Mouse (Mus musculus): ENCODE measurements around the gene Foxred2. TPM values are rescaled to one million over a fixed set of nuclear protein-coding genes. Genes with fewer than 3 reads are reported as not detected.

The Foxred2 gene
- polyA plus RNA-seq, 1 experiment from 2014 or later: 0.55 TPM

DNA sequence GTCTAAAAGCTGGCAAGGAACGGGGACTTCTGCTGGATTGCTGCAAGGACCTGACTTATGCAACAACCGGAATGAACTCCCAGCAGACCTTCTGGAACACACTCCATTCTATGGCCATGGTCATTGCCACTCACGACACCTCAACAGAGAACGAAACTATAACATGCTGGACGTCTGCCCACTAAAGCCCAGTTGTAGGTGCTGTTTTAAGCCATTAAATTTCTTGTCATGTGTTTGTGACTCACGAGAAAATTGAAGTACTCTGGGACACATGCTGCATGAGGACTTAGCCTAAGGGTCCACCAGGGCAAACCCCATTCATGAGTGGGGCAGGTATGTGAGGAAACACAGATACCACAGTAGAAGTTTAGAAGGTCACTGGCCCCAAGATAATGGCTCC is 4.2 kb upstream of the Foxred2 start:
- Histone ChIP-seq H3K36me3 (ENCODE audit: control insufficient read depth, insufficient read depth, low read length) (peaks cover 78% of the 10 kb centered on the region), H3K4me2 (ENCODE audit: low read length) (no peak overlapping the region)
- 86% methylated on average over 6 of the region's 6 CpGs for WGBS

DNA sequence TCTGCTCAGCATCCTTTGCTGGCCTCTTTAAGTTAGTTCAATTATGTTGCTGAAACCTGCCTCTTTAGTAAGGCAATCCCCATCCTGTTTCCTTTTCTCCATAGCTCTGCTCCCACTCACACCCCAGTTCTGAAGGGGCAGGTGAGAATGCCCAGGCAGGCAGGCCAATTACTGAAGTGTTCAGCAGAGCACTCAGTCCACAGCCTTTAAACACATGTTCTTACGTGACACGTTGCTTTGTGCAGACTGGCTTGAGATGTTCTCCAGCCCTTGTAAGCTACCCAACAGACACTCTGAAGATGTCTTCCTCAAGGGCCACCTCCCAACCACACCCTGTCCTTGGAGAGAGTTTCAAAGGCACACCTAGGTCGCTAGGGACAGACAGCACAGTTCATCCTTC is 1.5 kb upstream of the Foxred2 start:
- H3K36me3 ChIP-seq (ENCODE audit: control insufficient read depth, insufficient read depth, low read length): peaks cover 51% of the 10 kb centered on the region
- H3K4me1 ChIP-seq (ENCODE audit: control insufficient read depth in 2 of 2, insufficient read depth in 2 of 2, low read length in 2 of 2): peaks cover 12 to 13% of the 10 kb centered on the region in 2 experiments
- H3K27me3 ChIP-seq (ENCODE audit: control insufficient read depth, insufficient read depth, low read length): peaks cover 19% of the 10 kb centered on the region
- 51% methylated on average over 3 of the region's 3 CpGs for whole genome bisulfite sequencing
- no peak overlapping the region for H3K4me3 ChIP-seq (ENCODE audit: control insufficient read depth in 1 of 2, insufficient read depth in 1 of 2, low read depth in 1 of 2, low read length in 2 of 2)
- ATAC-seq (ENCODE audit: insufficient number of reproducible peaks, insufficient read depth, low FRiP score, low read depth): no peak
- H3K4me2 ChIP-seq (ENCODE audit: low read length): no peak overlapping the region
- no peak overlapping the region for H3K9ac ChIP-seq (ENCODE audit: low read length)
- H3K27ac ChIP-seq (replicated peaks in 1 of 2; ENCODE audit: control insufficient read depth in 1 of 2, insufficient read depth in 1 of 2, low read depth in 2 of 2, low read length in 2 of 2): no peak overlapping the region
- H3K9me3 ChIP-seq (ENCODE audit: control insufficient read depth, low read length): no peaks in the 10 kb centered on the region

More for the DNA sequence above, 4.2 kb upstream of the Foxred2 start:
- ATAC-seq (ENCODE audit: insufficient number of reproducible peaks, insufficient read depth, low FRiP score, low read depth): no peak
- Histone ChIP-seq H3K9ac (ENCODE audit: low read length) (no peak overlapping the region), H3K27ac (replicated peaks in 1 of 2; ENCODE audit: control insufficient read depth in 1 of 2, insufficient read depth in 1 of 2, low read depth in 2 of 2, low read length in 2 of 2) (no peak overlapping the region), H3K27me3 (ENCODE audit: control insufficient read depth, insufficient read depth, low read length) (peaks cover 10% of the 10 kb centered on the region), H3K9me3 (ENCODE audit: control insufficient read depth, low read length) (no peaks in the 10 kb centered on the region), H3K4me1 (ENCODE audit: control insufficient read depth in 2 of 2, insufficient read depth in 2 of 2, low read length in 2 of 2) (peaks cover 12 to 13% of the 10 kb centered on the region in 2 experiments), H3K4me3 (ENCODE audit: control insufficient read depth in 1 of 2, insufficient read depth in 1 of 2, low read depth in 1 of 2, low read length in 2 of 2) (no peak overlapping the region)

DNA sequence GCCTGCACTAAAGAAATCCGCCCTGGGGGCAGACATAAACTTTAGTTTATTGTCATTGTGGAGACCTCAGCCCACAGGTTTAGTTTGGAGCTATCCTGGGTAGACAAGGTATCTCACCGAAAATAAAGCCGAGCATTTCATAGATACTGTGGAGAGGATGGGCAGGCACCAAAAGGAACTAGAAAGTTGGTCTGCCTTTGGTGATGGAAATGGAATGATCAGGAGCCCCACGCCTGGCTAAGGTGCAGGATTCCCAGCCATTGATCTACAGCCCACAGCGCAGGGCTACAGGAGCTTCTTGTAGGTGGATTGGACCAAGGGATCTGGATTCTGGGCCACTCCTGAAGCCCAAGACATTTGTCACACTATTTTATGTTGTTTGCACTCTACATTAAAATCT is 1.1 kb upstream of the Foxred2 start:
- H3K27ac ChIP-seq (replicated peaks in 1 of 2; ENCODE audit: control insufficient read depth in 1 of 2, insufficient read depth in 1 of 2, low read depth in 2 of 2, low read length in 2 of 2): no peak overlapping the region
- no peak overlapping the region for H3K4me2 ChIP-seq (ENCODE audit: low read length)
- WGBS: 47% methylated on average over 5 of the region's 5 CpGs
- peaks cover 12 to 13% of the 10 kb centered on the region in 2 experiments for H3K4me1 ChIP-seq (ENCODE audit: control insufficient read depth in 2 of 2, insufficient read depth in 2 of 2, low read length in 2 of 2)
- peaks cover 47% of the 10 kb centered on the region for H3K36me3 ChIP-seq (ENCODE audit: control insufficient read depth, insufficient read depth, low read length)
- ATAC-seq (ENCODE audit: insufficient number of reproducible peaks, insufficient read depth, low FRiP score, low read depth): no peak
- H3K27me3 ChIP-seq (ENCODE audit: control insufficient read depth, insufficient read depth, low read length): peaks cover 19% of the 10 kb centered on the region
- no peak overlapping the region for H3K9ac ChIP-seq (ENCODE audit: low read length)
- no peak overlapping the region for H3K4me3 ChIP-seq (ENCODE audit: control insufficient read depth in 1 of 2, insufficient read depth in 1 of 2, low read depth in 1 of 2, low read length in 2 of 2)
- H3K9me3 ChIP-seq (ENCODE audit: control insufficient read depth, low read length): no peaks in the 10 kb centered on the region

DNA sequence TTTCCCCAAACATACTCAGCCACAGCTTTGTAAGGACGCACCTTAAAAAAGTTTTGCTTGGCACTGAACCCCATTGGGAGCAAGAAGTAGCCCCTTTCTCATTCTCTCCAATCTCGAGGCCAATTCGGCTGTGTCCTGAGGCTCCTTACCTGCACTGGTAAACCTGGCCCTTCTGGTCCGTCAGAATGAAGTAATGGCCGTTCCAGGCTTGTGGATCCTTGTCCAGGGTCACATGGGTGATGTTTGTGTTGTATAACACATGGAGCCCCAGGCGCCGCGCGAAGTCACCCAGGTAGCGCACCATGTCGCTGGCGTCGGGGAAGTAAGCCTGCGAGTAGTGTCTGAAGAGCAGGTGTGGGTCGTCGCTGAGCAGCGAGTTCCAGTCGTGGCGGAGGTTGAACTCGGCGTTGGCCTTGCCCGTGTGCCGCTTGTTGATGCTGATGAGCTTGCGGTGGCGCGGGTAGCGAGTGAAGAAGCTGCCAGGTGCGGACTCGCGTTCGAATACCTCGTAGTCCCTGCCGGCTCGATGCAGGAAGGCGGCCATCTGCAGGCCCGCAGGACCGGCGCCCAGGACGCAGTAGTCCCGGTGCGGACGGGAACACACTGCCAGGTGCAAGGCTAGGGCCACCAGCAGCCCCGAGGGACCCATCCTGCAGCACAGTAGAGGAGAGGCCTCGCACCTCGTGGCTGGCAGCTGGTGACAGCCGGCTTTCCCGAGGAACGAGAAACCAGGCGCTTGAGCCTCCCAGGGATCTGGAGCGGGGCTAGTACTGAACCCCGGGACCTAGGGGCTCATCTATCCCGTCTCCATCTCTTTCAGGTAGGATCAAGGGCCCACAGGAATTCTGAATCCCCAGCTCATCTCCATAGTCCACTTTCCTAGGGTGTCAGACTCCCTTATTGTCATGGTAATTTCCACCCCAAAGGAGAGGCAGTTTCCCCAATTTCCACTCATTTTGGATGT is 800 bp downstream of the Foxred2 start:
- peaks cover 28% of the 10 kb centered on the region for H3K36me3 ChIP-seq (ENCODE audit: control insufficient read depth, insufficient read depth, low read length)
- ATAC-seq (ENCODE audit: insufficient number of reproducible peaks, insufficient read depth, low FRiP score, low read depth): no peak
- peak overlapping the region; percentile 51 to 57 for H3K4me3 ChIP-seq (ENCODE audit: control insufficient read depth in 1 of 2, insufficient read depth in 1 of 2, low read depth in 1 of 2, low read length in 2 of 2)
- H3K4me2 ChIP-seq (ENCODE audit: low read length): peak overlapping the region; percentile 73
- peak overlapping the region; percentile 28; the same call in 1 of the 2 replicates for H3K9ac ChIP-seq (ENCODE audit: low read length)
- no peaks in the 10 kb centered on the region for H3K9me3 ChIP-seq (ENCODE audit: control insufficient read depth, low read length)
- 9% methylated on average over 52 of the region's 52 CpGs for WGBS
- peaks cover 19% of the 10 kb centered on the region for H3K27me3 ChIP-seq (ENCODE audit: control insufficient read depth, insufficient read depth, low read length)
- no peak overlapping the region for H3K27ac ChIP-seq (replicated peaks in 1 of 2; ENCODE audit: control insufficient read depth in 1 of 2, insufficient read depth in 1 of 2, low read depth in 2 of 2, low read length in 2 of 2)
- peaks cover 12 to 13% of the 10 kb centered on the region in 2 experiments for H3K4me1 ChIP-seq (ENCODE audit: control insufficient read depth in 2 of 2, insufficient read depth in 2 of 2, low read length in 2 of 2)

DNA sequence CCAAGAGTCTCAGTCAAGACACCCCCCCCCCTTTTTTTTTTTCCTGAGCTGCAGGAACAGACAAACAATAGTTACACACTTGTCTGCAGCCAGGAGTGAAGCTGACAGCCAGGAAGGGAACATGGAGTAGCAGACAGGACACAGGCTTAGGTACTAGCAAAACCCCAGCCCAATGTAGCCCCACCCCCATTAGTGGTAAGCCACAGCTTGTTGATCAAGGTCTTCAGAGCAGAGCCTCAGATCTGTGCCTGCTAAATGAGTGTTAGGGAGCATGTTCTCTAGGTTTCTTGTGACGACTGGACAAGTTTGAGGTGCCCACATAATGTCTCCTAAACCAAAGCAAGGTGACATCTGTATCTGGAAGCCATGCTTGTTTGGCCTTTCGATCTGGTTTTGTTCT is 2.2 kb downstream of the Foxred2 start:
- WGBS: 78% methylated on average over 2 of the region's 2 CpGs

DNA sequence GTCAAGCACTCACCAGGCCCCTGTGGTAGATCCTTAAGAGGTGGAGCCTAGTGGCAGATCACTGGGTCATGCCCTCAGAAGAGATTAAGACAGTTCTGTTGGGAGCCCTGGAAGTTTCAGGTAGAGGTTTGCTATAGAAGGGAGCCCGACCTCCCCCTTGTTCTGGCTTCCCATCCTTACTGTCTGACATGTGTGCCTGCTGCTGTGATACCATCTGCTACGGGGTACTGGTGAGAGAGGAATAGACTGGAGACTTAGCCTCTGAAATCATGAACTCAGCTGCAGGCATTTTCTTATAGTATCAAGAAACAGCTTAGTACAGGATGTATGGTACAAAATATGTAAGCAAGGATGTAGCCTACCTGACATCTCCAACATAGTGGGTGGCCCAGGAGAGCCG is 3.6 kb downstream of the Foxred2 start:
- H3K9me3 ChIP-seq (ENCODE audit: control insufficient read depth, low read length): no peaks in the 10 kb centered on the region
- no peaks in the 10 kb centered on the region; the same call in 1 of the 2 replicates for H3K36me3 ChIP-seq (ENCODE audit: control insufficient read depth, insufficient read depth, low read length)
- no peak overlapping the region for H3K4me3 ChIP-seq (ENCODE audit: control insufficient read depth in 1 of 2, insufficient read depth in 1 of 2, low read depth in 1 of 2, low read length in 2 of 2)
- no peak overlapping the region for H3K9ac ChIP-seq (ENCODE audit: low read length)
- H3K27me3 ChIP-seq (ENCODE audit: control insufficient read depth, insufficient read depth, low read length): peaks cover 19% of the 10 kb centered on the region
- H3K27ac ChIP-seq (replicated peaks in 1 of 2; ENCODE audit: control insufficient read depth in 1 of 2, insufficient read depth in 1 of 2, low read depth in 2 of 2, low read length in 2 of 2): no peak overlapping the region
- peaks cover 12 to 13% of the 10 kb centered on the region in 2 experiments for H3K4me1 ChIP-seq (ENCODE audit: control insufficient read depth in 2 of 2, insufficient read depth in 2 of 2, low read length in 2 of 2)
- WGBS: 71% methylated on average over 3 of the region's 3 CpGs
- H3K4me2 ChIP-seq (ENCODE audit: low read length): no peak overlapping the region
- ATAC-seq (ENCODE audit: insufficient number of reproducible peaks, insufficient read depth, low FRiP score, low read depth): no peak

More for the DNA sequence above, 2.2 kb downstream of the Foxred2 start:
- no peak overlapping the region for H3K4me2 ChIP-seq (ENCODE audit: low read length)
- H3K9me3 ChIP-seq (ENCODE audit: control insufficient read depth, low read length): no peaks in the 10 kb centered on the region
- peaks cover 14% of the 10 kb centered on the region for H3K36me3 ChIP-seq (ENCODE audit: control insufficient read depth, insufficient read depth, low read length)
- H3K4me3 ChIP-seq (ENCODE audit: control insufficient read depth in 1 of 2, insufficient read depth in 1 of 2, low read depth in 1 of 2, low read length in 2 of 2): no peak overlapping the region
- no peak overlapping the region for H3K27ac ChIP-seq (replicated peaks in 1 of 2; ENCODE audit: control insufficient read depth in 1 of 2, insufficient read depth in 1 of 2, low read depth in 2 of 2, low read length in 2 of 2)
- no peak for ATAC-seq (ENCODE audit: insufficient number of reproducible peaks, insufficient read depth, low FRiP score, low read depth)
- no peak overlapping the region for H3K9ac ChIP-seq (ENCODE audit: low read length)
- peaks cover 12 to 13% of the 10 kb centered on the region in 2 experiments for H3K4me1 ChIP-seq (ENCODE audit: control insufficient read depth in 2 of 2, insufficient read depth in 2 of 2, low read length in 2 of 2)
- H3K27me3 ChIP-seq (ENCODE audit: control insufficient read depth, insufficient read depth, low read length): peaks cover 19% of the 10 kb centered on the region

GRCm38 (mm10) chr15:77949061-77949460 is 7.5 kb downstream of the Foxred2 start:
- no peak for ATAC-seq (ENCODE audit: insufficient number of reproducible peaks, insufficient read depth, low FRiP score, low read depth)
- Histone ChIP-seq H3K4me3 (ENCODE audit: control insufficient read depth in 1 of 2, insufficient read depth in 1 of 2, low read depth in 1 of 2, low read length in 2 of 2) (no peak overlapping the region), H3K4me1 (ENCODE audit: control insufficient read depth in 2 of 2, insufficient read depth in 2 of 2, low read length in 2 of 2) (no peaks in the 10 kb centered on the region), H3K36me3 (ENCODE audit: control insufficient read depth, insufficient read depth, low read length) (no peaks in the 10 kb centered on the region), H3K9ac (ENCODE audit: low read length) (no peak overlapping the region), H3K27me3 (ENCODE audit: control insufficient read depth, insufficient read depth, low read length) (no peaks in the 10 kb centered on the region), H3K4me2 (ENCODE audit: low read length) (no peak overlapping the region), H3K9me3 (ENCODE audit: control insufficient read depth, low read length) (no peaks in the 10 kb centered on the region), H3K27ac (replicated peaks in 1 of 2; ENCODE audit: control insufficient read depth in 1 of 2, insufficient read depth in 1 of 2, low read depth in 2 of 2, low read length in 2 of 2) (no peak overlapping the region)
- WGBS: 85% methylated on average over 7 of the region's 7 CpGs
